Mouse (Mus musculus) heart, embryonic 16.5 days (tissue): ENCODE data around the gene Mgarp. TPM values are rescaled to one million over a fixed set of nuclear protein-coding genes. Genes with fewer than 3 reads are reported as not detected.

Source experiments
- ATAC-seq: fragments of 200-750 bp; cut with Nextera tagmentation; replicated peaks from 2 replicates; pipeline ENCODE4 v1.8.0; 2017; ENCODE audit warnings: moderate number of reproducible peaks; ENCODE audit not compliant: insufficient read depth, low FRiP score; ENCODE audit errors: extremely low read depth
- H3K27ac ChIP-seq: fragments of 300-500 bp; sonication (generic); 2 replicates; pipeline ENCODE4 v1.5.1; 2014; ENCODE audit warnings: mild to moderate bottlenecking, low read length, control low read depth, moderate library complexity
- H3K27me3 ChIP-seq: fragments of 300-500 bp; sonication (generic); 2 replicates; pipeline ENCODE4 v1.6.1; 2014; ENCODE audit warnings: low read length, mixed read lengths; ENCODE audit not compliant: control insufficient read depth, insufficient read depth
- H3K36me3 ChIP-seq: fragments of 300-500 bp; sonication (generic); 2 replicates; pipeline ENCODE4 v1.6.1; 2014; ENCODE audit not compliant: control insufficient read depth, insufficient read depth
- H3K4me1 ChIP-seq: fragments of 300-500 bp; sonication (generic); 2 replicates; pipeline ENCODE4 v1.6.1; 2014; ENCODE audit warnings: low read length, mixed read lengths; ENCODE audit not compliant: control insufficient read depth, insufficient read depth
- H3K4me2 ChIP-seq: fragments of 300-500 bp; sonication (generic); 2 replicates; pipeline ENCODE4 v1.6.1; 2014; ENCODE audit warnings: low read depth, mild to moderate bottlenecking, control low read depth, low read length
- H3K4me3 ChIP-seq: fragments of 300-500 bp; sonication (generic); 2 replicates; pipeline ENCODE4 v1.5.1; 2014; ENCODE audit warnings: mild to moderate bottlenecking, control low read depth, low read length
- H3K9ac ChIP-seq: fragments of 300-500 bp; sonication (generic); 2 replicates; pipeline ENCODE4 v1.6.1; 2014; ENCODE audit warnings: low read length, control low read depth
- H3K9me3 ChIP-seq: fragments of 300-500 bp; sonication (generic); replicated peaks from 2 replicates; pipeline ENCODE4 v1.6.1; 2016; ENCODE audit warnings: low read length; ENCODE audit not compliant: control insufficient read depth
- WGBS: fragments of 180-500 bp; shearing (Covaris S2); extraction: QIAGEN DNeasy Blood & Tissue Kit; methylation state at CpG from one replicate; pipeline ENCODE4 v1.1.7; 2014; 5-methylcytosine and 5-hydroxymethylcytosine counted together
- polyA plus RNA-seq: library from polyadenylated mRNA; unstranded; fragments of >200 nt; fragmentation: Nextera tagmentation; extraction: Ambion mirVana; gene quantifications from 2 replicates; pipeline ENCODE4 v1.2.1, GENCODE M21; 2015

Mgarp gene
- polyA plus RNA-seq, 1 experiment from 2014 or later, result 10.7 TPM

GRCm38 (mm10) chr3:51391591-51391990, 4.9 kb downstream of the Mgarp start:
- Histone ChIP-seq H3K27me3 (peaks cover 8% of the 10 kb centered on the region), H3K4me1 (peaks cover 9% of the 10 kb centered on the region), H3K9me3 (no peaks in the 10 kb centered on the region), H3K9ac (no peak overlapping the region), H3K36me3 (no peaks in the 10 kb centered on the region), H3K4me2 (no peak overlapping the region), H3K4me3 (no peak overlapping the region), H3K27ac (no peak overlapping the region)
- WGBS, result 89% methylated on average over 5 of the region's 5 CpGs
- no peak for ATAC-seq

GRCm38 (mm10) chr3:51391095-51391494, 5.4 kb downstream of the Mgarp start:
- Histone ChIP-seq H3K4me2 (no peak overlapping the region), H3K36me3 (no peaks in the 10 kb centered on the region), H3K4me1 (peaks cover 7% of the 10 kb centered on the region), H3K9me3 (no peaks in the 10 kb centered on the region), H3K27ac (no peak overlapping the region), H3K27me3 (peaks cover 7% of the 10 kb centered on the region), H3K4me3 (no peak overlapping the region), H3K9ac (no peak overlapping the region)
- no peak for ATAC-seq
- WGBS, result 86% methylated on average over 5 of the region's 5 CpGs

- 0 out of 2 replicates have a peak, but pooled peaks have one; percentile 18 for ATAC-seq
- Histone ChIP-seq H3K36me3 (no peaks in the 10 kb centered on the region), H3K4me3 (peak overlapping the region; percentile 33), H3K4me2 (peak overlapping the region; percentile 63), H3K9me3 (no peaks in the 10 kb centered on the region), H3K9ac (peak overlapping the region; percentile 55; the same call in 1 of the 2 replicates), H3K27me3 (no peaks in the 10 kb centered on the region), H3K4me1 (peaks cover 6% of the 10 kb centered on the region), H3K27ac (no peak overlapping the region)
- WGBS, result 5% methylated on average over 13 of the region's 13 CpGs
Observed at GRCm38 (mm10) chr3:51388904-51389303, 7.6 kb downstream of the Mgarp start.

- Histone ChIP-seq H3K27me3 (no peaks in the 10 kb centered on the region), H3K4me2 (no peak overlapping the region), H3K9me3 (no peaks in the 10 kb centered on the region), H3K4me1 (peaks cover 6% of the 10 kb centered on the region), H3K27ac (no peak overlapping the region), H3K36me3 (no peaks in the 10 kb centered on the region), H3K4me3 (no peak overlapping the region), H3K9ac (no peak overlapping the region)
- WGBS, result 66% methylated on average over 8 of the region's 8 CpGs
- ATAC-seq, result no peak
Observed at GRCm38 (mm10) chr3:51387868-51388381, 8.6 kb downstream of the Mgarp start.

GRCm38 (mm10) chr3:51387134-51387451, 9.4 kb downstream of the Mgarp start:
- no peak for ATAC-seq
- no peaks in the 10 kb centered on the region for H3K36me3 ChIP-seq
- H3K9ac ChIP-seq, result no peak overlapping the region
- no peak overlapping the region for H3K27ac ChIP-seq
- peaks cover 6% of the 10 kb centered on the region for H3K4me1 ChIP-seq
- 73% methylated on average over 3 of the region's 3 CpGs for WGBS
- no peaks in the 10 kb centered on the region for H3K9me3 ChIP-seq
- no peak overlapping the region for H3K4me3 ChIP-seq
- H3K4me2 ChIP-seq, result no peak overlapping the region
- no peaks in the 10 kb centered on the region for H3K27me3 ChIP-seq

- no peak overlapping the region for H3K9ac ChIP-seq
- ATAC-seq, result no peak
- H3K36me3 ChIP-seq, result no peaks in the 10 kb centered on the region
- no peaks in the 10 kb centered on the region for H3K27me3 ChIP-seq
- whole genome bisulfite sequencing, result 58% methylated on average over 12 of the region's 12 CpGs
- peaks cover 6% of the 10 kb centered on the region for H3K4me1 ChIP-seq
- no peaks in the 10 kb centered on the region for H3K9me3 ChIP-seq
- no peak overlapping the region for H3K4me3 ChIP-seq
- no peak overlapping the region for H3K4me2 ChIP-seq
- H3K27ac ChIP-seq, result no peak overlapping the region
Observed at GRCm38 (mm10) chr3:51386441-51387133, 10.0 kb downstream of the Mgarp start.

GRCm38 (mm10) chr3:51383409-51383808, 13.1 kb downstream of the Mgarp start:
- Histone ChIP-seq H3K4me1 (peaks cover 4% of the 10 kb centered on the region), H3K4me2 (no peak overlapping the region), H3K4me3 (no peak overlapping the region), H3K36me3 (no peaks in the 10 kb centered on the region), H3K27me3 (no peaks in the 10 kb centered on the region), H3K9ac (no peak overlapping the region), H3K27ac (no peak overlapping the region), H3K9me3 (no peaks in the 10 kb centered on the region)
- ATAC-seq, result no peak
- 79% methylated on average over 12 of the region's 12 CpGs for WGBS

GRCm38 (mm10) chr3:51380660-51381014, 15.9 kb downstream of the Mgarp start:
- Histone ChIP-seq H3K27ac (no peak overlapping the region), H3K4me2 (no peak overlapping the region), H3K4me3 (no peak overlapping the region), H3K9ac (no peak overlapping the region), H3K4me1 (peaks cover 4% of the 10 kb centered on the region), H3K9me3 (no peaks in the 10 kb centered on the region), H3K36me3 (no peaks in the 10 kb centered on the region), H3K27me3 (no peaks in the 10 kb centered on the region)
- no peak for ATAC-seq
- WGBS, result 77% methylated on average over 2 of the region's 5 CpGs

- ATAC-seq, result peak; percentile 46; the same call in 1 of the 2 replicates
- Histone ChIP-seq H3K4me2 (no peak overlapping the region), H3K36me3 (no peaks in the 10 kb centered on the region), H3K27me3 (no peaks in the 10 kb centered on the region), H3K27ac (0 out of 2 replicates have a peak overlapping the region, but pooled peaks have one; percentile 25), H3K4me3 (no peak overlapping the region), H3K9ac (no peak overlapping the region), H3K4me1 (peaks cover 4% of the 10 kb centered on the region), H3K9me3 (no peaks in the 10 kb centered on the region; the same call in 1 of the 2 replicates)
- 67% methylated on average over 5 of the region's 5 CpGs for WGBS
Observed at GRCm38 (mm10) chr3:51379786-51380659, 16.5 kb downstream of the Mgarp start.
